Mouse (Mus musculus) kidney, embryonic 14.5 days (tissue): Measurements from ENCODE around the gene Ring1. TPM values are rescaled to one million over a fixed set of nuclear protein-coding genes. Genes with fewer than 3 reads are reported as not detected.
"Not testable (repeated sequence)": the region's sequence is repeated elsewhere in the genome, so short reads cannot be mapped to it uniquely, and the experiment has no call there.

Source experiments
- ATAC-seq: fragments of 200-750 bp; cut with Nextera tagmentation; 2 replicates; pipeline ENCODE4 v1.8.0; 2017; ENCODE audit warnings: moderate number of reproducible peaks, mild to moderate bottlenecking, moderate TSS enrichment, moderate library complexity; ENCODE audit not compliant: low FRiP score, low TSS enrichment
- H3K27ac ChIP-seq: fragments of 300-500 bp; sonication (generic); 2 replicates; pipeline ENCODE4 v1.5.1; 2014; ENCODE audit warnings: low read depth, mild to moderate bottlenecking, low read length, moderate library complexity, mixed read lengths
- H3K27me3 ChIP-seq: fragments of 300-500 bp; sonication (generic); 2 replicates; pipeline ENCODE4 v1.6.1; 2014; ENCODE audit warnings: mild to moderate bottlenecking, low read length; ENCODE audit not compliant: control insufficient read depth, insufficient read depth
- H3K36me3 ChIP-seq: fragments of 300-500 bp; sonication (generic); 2 replicates; pipeline ENCODE4 v1.6.1; 2014; ENCODE audit warnings: low read length, mixed read lengths; ENCODE audit not compliant: control insufficient read depth, insufficient read depth
- H3K4me1 ChIP-seq: fragments of 300-500 bp; sonication (generic); 2 replicates; pipeline ENCODE4 v1.6.1; 2014; ENCODE audit warnings: low read length, mixed read lengths; ENCODE audit not compliant: control insufficient read depth, insufficient read depth
- H3K4me2 ChIP-seq: fragments of 300-500 bp; sonication (generic); replicated peaks from 2 replicates; pipeline ENCODE4 v1.6.1; 2014; ENCODE audit warnings: low read depth, mild to moderate bottlenecking, low read length
- H3K4me3 ChIP-seq: fragments of 300-500 bp; sonication (generic); 2 replicates; pipeline ENCODE4 v1.5.1; 2014; ENCODE audit warnings: mild to moderate bottlenecking, low read length
- H3K9ac ChIP-seq: fragments of 300-500 bp; sonication (generic); 2 replicates; pipeline ENCODE4 v1.6.1; 2014; ENCODE audit warnings: low read depth, mild to moderate bottlenecking, low read length, moderate library complexity
- H3K9me3 ChIP-seq: fragments of 300-500 bp; sonication (generic); 2 replicates; pipeline ENCODE4 v1.6.1; 2016; ENCODE audit warnings: low read length; ENCODE audit not compliant: control insufficient read depth
- WGBS: fragments of 180-500 bp; shearing (Covaris S2); extraction: QIAGEN DNeasy Blood & Tissue Kit; methylation state at CpG from one replicate; pipeline ENCODE4 v1.1.7; 2014; 5-methylcytosine and 5-hydroxymethylcytosine counted together
- polyA plus RNA-seq: library from polyadenylated mRNA; unstranded; fragments of >200 nt; fragmentation: Nextera tagmentation; extraction: Ambion mirVana; gene quantifications from 2 replicates; pipeline ENCODE4 v1.2.1, GENCODE M21; 2014

Ring1 gene
- polyA plus RNA-seq, 1 experiment from 2014 or later = 5.5 TPM

DNA sequence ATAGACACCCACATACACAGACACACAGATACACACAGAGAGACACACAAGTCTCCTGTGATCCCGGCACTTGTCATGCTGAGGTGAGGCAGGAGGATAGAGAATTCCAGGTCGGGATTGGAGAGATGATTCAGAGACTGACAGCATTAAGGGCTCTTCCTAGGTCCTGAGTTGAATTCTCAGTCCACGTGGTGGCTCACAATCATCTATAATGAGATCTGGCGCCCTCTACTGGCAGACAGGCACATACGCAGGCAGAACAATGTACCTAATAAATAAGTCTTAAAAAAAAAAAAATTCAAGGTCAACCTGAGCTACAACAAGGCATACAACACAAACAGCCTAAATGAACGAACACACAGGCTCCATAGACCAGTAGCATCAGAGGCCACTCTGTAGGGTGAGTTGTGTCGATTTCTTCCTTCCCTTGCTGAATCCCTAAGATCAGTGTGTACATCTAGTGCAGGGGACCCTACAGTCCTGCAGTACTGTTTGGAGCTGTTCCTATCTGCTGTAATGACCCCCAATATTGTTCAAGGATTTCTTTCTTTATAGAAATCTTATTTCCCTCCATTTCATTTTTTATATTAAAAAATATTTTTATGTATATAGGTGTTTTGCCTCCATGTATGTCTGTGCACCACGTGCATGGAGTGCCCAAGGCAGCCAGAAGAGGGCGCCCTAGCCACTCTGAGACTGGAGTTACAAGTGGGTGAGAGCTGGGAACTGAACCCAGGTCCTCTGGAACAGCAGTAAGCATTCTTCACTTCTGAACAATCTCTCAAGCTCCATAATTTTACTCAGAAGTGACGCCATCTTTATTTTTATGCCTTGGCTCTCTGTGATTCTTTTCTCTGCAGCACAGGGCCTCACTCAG is 32.5 kb downstream of the Ring1 start:
- H3K27ac ChIP-seq = no peak overlapping the region
- H3K36me3 ChIP-seq = no peaks in the 10 kb centered on the region
- WGBS = 32% methylated on average over 10 of the region's 10 CpGs
- H3K9ac ChIP-seq = no peak overlapping the region
- no peak overlapping the region for H3K4me3 ChIP-seq
- no peak overlapping the region for H3K4me2 ChIP-seq
- no peaks in the 10 kb centered on the region for H3K4me1 ChIP-seq
- H3K27me3 ChIP-seq = no peaks in the 10 kb centered on the region
- no peaks in the 10 kb centered on the region for H3K9me3 ChIP-seq
- peak; percentile 35; the same call in 1 of the 2 replicates for ATAC-seq

DNA sequence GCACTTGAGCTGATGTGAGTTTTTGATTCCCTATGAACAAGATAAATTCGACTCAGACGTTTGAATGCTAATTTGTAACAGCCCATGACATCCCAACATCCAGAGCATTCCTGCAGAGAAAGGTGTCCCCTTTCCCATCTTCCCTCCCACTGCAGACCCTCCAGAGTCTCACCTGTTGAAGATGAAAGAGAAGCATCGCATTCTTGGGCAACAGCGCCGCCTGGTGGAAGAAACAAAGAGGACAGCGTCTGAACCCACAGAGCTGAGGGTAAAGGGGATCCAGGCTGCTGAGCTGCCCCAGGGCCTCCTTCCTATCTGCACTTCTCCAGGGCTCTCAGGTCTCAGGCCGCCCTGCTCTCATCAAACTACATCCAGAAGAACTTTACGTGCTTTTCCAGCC is 42.3 kb downstream of the Ring1 start:
- ATAC-seq, H3K4me3 ChIP-seq, H3K27ac ChIP-seq, H3K9ac ChIP-seq, H3K36me3 ChIP-seq, H3K9me3 ChIP-seq, H3K4me1 ChIP-seq: not testable (repeated sequence)
- WGBS = 15% methylated on average over 8 of the region's 8 CpGs
- peak overlapping the region; percentile 59 for H3K4me2 ChIP-seq
- peaks cover 32% of the 10 kb centered on the region for H3K27me3 ChIP-seq

GRCm38 (mm10) chr17:33981192-33981909 is 43.1 kb downstream of the Ring1 start:
- H3K4me2 ChIP-seq = peak overlapping the region; percentile 59
- peak overlapping the region; percentile 47 for H3K4me3 ChIP-seq
- H3K9ac ChIP-seq = peak overlapping the region; percentile 53; the same call in 1 of the 2 replicates
- ATAC-seq = peak; percentile 91
- peak overlapping the region; percentile 78; the same call in 1 of the 2 replicates for H3K27ac ChIP-seq
- not testable (repeated sequence) for H3K4me1 ChIP-seq, H3K36me3 ChIP-seq, H3K9me3 ChIP-seq
- under 1% methylated on average over 27 of the region's 27 CpGs for WGBS
- peaks cover 39% of the 10 kb centered on the region for H3K27me3 ChIP-seq

DNA sequence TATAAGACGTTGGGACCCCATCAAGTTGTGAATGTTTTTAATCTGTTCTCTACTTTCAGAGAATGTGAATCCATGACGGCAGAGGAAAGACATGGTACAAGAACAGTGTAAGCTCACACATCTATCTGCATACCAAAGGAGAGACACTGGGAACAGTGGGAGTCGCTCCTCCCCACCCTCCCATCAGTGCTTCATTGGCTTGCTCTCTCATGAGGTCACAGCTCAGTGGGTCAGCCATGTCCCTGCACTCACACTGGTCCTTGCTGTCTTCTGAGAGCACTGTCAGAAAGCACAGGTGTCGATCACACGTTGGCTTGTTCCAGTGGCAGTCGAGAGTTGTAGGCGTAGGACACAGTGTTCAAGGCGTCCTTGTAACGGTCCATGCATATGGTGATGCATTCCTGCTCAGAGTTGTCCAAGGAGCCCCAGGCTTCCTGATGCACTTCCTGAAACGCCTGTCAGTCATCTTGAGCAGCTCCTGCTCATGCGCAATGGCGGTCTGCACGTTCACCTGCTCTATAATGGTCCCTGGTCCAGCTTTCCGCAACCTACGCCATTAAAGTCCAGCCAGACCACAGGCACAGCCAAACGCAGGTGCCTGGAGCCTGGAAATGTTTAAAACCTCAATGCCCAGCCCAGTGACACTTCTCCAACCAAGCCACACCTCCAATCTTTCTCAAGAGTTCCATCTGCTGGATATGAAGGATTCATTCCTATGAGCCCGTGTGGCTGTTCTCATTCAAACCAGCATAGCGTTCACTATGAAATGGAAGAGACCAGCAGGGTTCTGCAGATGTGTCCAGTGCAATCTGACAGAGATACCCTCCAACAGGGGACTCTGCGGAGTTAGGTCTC is 44.1 kb downstream of the Ring1 start:
- no peak overlapping the region for H3K4me3 ChIP-seq
- H3K4me2 ChIP-seq = no peak overlapping the region
- no peak overlapping the region for H3K27ac ChIP-seq

GRCm38 (mm10) chr17:33979512-33980050 is 44.9 kb downstream of the Ring1 start:
- WGBS = 46% methylated on average over 6 of the region's 6 CpGs
- Histone ChIP-seq H3K4me3 (no peak overlapping the region), H3K27me3 (peaks cover 41% of the 10 kb centered on the region), H3K36me3 (no peaks in the 10 kb centered on the region), H3K4me1 (peaks cover 7% of the 10 kb centered on the region; the same call in 1 of the 2 replicates), H3K4me2 (no peak overlapping the region), H3K27ac (no peak overlapping the region), H3K9ac (no peak overlapping the region), H3K9me3 (no peaks in the 10 kb centered on the region)
- ATAC-seq = no peak

More for the DNA sequence above, 44.1 kb downstream of the Ring1 start:
- Histone ChIP-seq H3K36me3 (no peaks in the 10 kb centered on the region), H3K27me3 (peaks cover 41% of the 10 kb centered on the region), H3K9ac (no peak overlapping the region), H3K4me1 (peaks cover 7% of the 10 kb centered on the region; the same call in 1 of the 2 replicates), H3K9me3 (no peaks in the 10 kb centered on the region)
- 70% methylated on average over 19 of the region's 19 CpGs for WGBS
- ATAC-seq = peak; percentile 15; the same call in 1 of the 2 replicates

DNA sequence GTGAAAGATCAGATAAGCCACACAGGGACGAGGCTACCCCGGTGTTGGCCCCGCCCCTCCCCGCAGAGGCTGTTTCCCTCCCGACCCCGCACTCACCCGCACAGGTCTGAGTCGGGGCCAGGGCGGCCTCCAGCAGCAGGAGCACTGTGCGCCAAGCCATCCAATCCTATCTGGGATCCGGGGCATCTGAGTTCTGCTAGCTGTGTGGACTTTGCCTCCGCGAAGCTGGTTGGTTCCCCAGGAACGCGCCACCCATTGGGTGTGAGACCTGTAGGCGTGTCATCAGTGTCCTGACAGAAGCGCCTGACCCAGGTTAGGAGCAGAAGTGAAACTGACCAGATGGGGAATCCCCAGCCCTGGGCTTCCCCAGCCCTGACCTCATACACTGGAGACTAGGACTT is 45.8 kb downstream of the Ring1 start:
- Histone ChIP-seq H3K9ac (peak overlapping the region; percentile 50), H3K4me3 (peak overlapping the region; percentile 39), H3K4me2 (peak overlapping the region; percentile 55), H3K9me3 (no peaks in the 10 kb centered on the region), H3K4me1 (peaks cover 7% of the 10 kb centered on the region; the same call in 1 of the 2 replicates), H3K27ac (no peak overlapping the region), H3K27me3 (peaks cover 44% of the 10 kb centered on the region), H3K36me3 (no peaks in the 10 kb centered on the region)
- ATAC-seq = peak; percentile 47
- under 1% methylated on average over 16 of the region's 17 CpGs for WGBS

DNA sequence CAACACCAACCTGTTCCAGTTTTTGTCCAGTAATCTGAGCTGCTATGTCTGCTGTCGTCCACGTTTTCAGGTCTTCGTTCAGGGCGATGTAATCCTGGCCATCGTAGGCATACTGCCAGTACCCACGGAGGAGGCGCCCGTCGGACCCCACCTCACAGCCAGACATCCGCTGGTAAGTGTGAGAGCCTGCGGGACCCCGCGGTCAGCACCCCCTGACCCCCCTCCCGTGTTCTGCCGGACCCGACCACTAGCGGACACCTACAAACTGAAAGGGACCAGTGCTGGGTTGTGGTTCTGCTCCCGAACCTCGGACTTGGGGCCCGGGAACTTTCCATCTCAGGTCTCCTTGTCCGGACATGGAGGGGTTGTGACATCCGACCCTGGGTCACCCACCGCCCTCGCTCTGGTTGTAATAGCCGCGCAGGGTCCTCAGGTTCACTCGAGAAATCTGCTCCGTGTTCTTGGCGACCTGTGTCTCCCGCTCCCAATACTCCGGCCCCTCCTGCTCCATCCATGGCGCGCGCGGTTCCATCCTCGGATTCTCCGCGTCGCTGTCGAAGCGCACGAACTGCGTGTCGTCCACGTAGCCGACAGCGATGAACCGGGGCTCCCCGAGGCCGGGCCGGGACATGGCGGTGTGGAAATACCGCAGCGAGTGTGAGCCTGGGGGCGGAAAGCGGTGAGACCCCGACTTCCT is 46.5 kb downstream of the Ring1 start:
- H3K9me3 ChIP-seq = no peaks in the 10 kb centered on the region
- no peaks in the 10 kb centered on the region for H3K36me3 ChIP-seq
- H3K27me3 ChIP-seq = peaks cover 44% of the 10 kb centered on the region
- H3K4me3 ChIP-seq = peak overlapping the region; percentile 39
- H3K9ac ChIP-seq = peak overlapping the region; percentile 50
- H3K4me1 ChIP-seq = peaks cover 7% of the 10 kb centered on the region; the same call in 1 of the 2 replicates
- H3K27ac ChIP-seq = no peak overlapping the region
- 2% methylated on average over 57 of the region's 57 CpGs for WGBS
- peak overlapping the region; percentile 55 for H3K4me2 ChIP-seq
- ATAC-seq = no peak

GRCm38 (mm10) chr17:33973572-33973971 is 50.9 kb downstream of the Ring1 start:
- H3K27me3 ChIP-seq = peaks cover 26% of the 10 kb centered on the region
- no peak overlapping the region for H3K4me3 ChIP-seq
- no peaks in the 10 kb centered on the region for H3K36me3 ChIP-seq
- peaks cover 7% of the 10 kb centered on the region; the same call in 1 of the 2 replicates for H3K4me1 ChIP-seq
- no peak overlapping the region for H3K9ac ChIP-seq
- no peak overlapping the region for H3K4me2 ChIP-seq
- no peak for ATAC-seq
- 0 out of 2 replicates have a peak, but pooled peaks cover 2% of the 10 kb centered on the region for H3K9me3 ChIP-seq
- WGBS = 60% methylated on average over 3 of the region's 3 CpGs
- H3K27ac ChIP-seq = no peak overlapping the region
